Mouse (Mus musculus): Measurements from ENCODE around the gene Ppp1r9b.

Ppp1r9b gene

GRCm38 (mm10) chr11:94978178-94978915 is 12.5 kb upstream of the Ppp1r9b start:
- no peak for DNase-seq

DNA sequence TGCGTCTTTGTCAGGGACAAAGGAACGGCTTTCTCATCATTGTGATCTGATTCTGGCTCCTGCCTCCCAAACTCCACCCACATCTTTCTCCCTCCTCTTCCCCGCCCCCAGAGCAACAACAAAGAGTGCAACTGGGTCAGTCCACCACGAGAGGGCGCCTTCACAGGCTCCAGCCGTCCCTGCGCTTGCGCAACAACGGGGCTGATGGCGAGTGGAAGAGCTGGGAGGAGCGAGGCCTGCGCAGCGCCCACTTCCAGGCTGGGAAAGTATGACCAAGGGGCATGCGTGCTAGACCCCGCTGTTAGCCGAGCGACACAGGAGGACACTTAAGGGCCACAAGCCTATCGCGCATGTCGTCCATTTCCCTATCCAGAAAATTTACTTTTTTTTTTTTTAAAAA is 11.9 kb upstream of the Ppp1r9b start:
- DNase-seq, result peak; percentile 96 to 98

- DNase-seq, result no peak
Measured at GRCm38 (mm10) chr11:94979462-94980179, 11.2 kb upstream of the Ppp1r9b start.

GRCm38 (mm10) chr11:94985140-94985539 is 5.7 kb upstream of the Ppp1r9b start:
- peak in 1 of 2 experiments; percentile 49 for DNase-seq

- DNase-seq, result no peak
Measured at GRCm38 (mm10) chr11:94985822-94986221, 5.0 kb upstream of the Ppp1r9b start.

DNA sequence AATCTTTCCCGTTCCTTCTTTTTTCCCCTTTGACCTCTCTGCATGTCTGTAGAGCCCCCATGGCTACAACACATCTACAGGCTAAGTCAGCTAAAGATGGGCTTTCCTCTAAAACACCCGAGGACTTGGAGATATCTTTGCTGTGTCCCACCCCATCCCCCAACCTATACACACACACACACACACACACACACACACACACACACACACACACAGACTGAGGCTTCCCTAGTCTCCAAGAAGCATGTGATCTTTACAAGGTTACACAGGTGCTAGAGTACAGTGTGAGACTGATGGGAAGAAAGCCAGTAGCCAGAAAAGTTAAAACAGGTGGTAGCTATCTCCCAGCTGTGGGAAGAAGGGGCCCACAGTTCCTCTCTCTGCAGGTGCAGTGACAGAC is 4.4 kb upstream of the Ppp1r9b start:
- DNase-seq, result no peak

DNA sequence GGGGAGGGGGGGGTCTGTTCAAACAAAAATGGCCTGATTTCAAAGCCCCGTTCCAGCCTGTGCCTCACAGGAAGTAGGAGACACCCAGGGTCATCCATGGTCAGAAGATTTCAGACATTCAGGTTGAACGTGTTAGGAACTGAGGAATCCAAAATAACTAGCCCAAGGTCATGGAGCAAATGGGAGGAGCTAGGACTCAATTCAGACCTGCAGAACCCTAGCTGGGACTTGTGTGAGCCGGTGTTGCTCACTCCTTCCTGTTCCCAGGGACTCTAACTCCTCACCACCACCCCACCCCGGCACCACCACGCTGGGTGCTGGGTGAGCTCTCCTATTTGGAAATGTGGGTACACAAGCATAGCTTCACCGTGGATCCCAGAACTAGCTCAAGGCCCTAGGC is 3.5 kb upstream of the Ppp1r9b start:
- DNase-seq, result peak in 1 of 2 experiments; percentile 41

GRCm38 (mm10) chr11:94987851-94988250 is 3.0 kb upstream of the Ppp1r9b start:
- peak in 1 of 2 experiments; percentile 41 for DNase-seq

- no peak for DNase-seq
Measured at GRCm38 (mm10) chr11:94988780-94989561, 1.9 kb upstream of the Ppp1r9b start.

- DNase-seq, result peak; percentile 89 to 93
Measured at GRCm38 (mm10) chr11:94989562-94990017, 1.2 kb upstream of the Ppp1r9b start.

DNA sequence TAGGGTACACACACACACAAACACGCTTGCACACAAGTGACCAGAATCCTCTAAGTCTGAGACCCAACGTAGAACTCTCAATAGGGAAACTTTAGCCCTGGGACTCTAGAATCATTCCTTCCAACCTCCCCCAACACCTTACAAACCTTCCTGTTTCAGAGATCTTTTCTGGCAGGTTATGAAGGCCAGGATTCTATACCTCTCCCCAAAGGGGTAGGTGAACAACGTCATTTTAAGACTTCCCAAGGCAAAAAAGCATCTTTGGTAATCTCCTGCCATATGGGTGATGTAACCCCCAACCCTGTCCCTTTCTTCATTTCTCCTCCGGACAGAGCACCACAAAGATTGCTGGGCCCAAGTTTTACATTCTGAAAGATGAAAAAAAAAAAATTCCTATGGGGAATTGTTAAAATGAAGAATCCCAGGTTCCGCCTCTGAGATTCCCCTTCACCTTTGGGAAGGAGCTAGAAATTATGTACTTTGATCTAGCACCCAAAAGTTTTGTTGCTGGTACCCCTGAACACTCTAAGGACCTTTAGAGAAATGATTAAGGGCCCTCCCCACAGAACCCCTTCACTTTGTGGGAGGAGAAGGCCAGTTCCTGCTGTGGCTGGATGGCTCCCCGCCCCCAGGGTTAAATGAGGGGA is 610 bp upstream of the Ppp1r9b start:
- no peak for DNase-seq

- peak; percentile 42 to 75 for DNase-seq
Measured at GRCm38 (mm10) chr11:94991641-94992479, 1.0 kb downstream of the Ppp1r9b start.

DNA sequence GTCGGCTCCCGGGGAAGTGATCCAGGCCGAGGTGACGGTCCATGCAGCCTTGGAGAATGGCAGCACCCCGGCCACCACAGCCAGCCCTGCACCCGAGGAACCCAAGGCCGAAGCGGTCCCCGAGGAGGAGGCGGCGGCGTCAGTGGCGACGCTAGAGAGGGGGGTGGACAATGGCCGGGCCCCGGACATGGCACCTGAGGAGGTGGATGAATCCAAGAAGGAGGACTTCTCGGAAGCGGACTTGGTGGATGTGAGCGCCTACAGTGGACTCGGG is 1.6 kb downstream of the Ppp1r9b start:
- peak in 1 of 2 experiments; percentile 36 for DNase-seq

DNA sequence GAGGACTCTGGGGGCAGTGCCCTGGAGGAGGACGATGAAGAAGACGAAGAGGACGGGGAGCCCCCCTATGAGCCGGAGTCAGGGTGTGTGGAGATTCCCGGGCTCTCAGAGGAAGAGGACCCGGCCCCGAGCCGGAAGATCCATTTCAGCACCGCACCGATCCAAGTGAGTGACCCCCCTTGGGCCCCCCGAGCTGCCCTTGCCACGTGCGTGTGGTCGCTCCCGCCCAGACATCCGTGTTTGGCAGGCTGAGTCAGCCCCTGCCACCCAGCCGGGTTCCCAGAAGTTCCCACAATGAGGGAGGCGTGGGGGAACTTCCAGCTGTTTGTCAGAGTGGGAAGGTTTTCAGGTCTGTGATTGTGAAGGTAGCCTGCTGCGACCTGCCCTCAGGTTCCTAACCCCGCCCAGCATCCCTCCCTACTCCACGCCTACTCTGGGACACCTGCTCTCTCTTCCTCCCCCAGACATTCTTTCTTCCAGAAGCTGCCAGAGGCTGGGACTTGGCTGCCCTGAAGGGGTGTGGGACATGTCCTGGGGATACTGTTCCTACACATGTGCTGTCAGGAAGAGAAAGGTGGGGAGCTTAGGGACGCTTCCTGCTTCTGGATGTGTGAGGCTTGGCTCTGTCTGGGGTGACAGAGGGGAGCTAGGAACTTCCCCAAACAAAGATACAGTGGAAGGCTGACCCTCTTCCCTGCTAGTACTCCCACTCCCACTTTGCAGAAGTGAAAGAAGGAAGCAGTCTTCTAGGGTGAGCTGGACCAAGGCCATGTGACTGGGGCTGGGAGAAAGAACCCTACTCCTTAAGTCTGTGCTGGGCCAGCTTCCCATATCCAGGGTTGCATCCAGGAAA is 2.1 kb downstream of the Ppp1r9b start:
- peak; percentile 74 to 75 for DNase-seq

GRCm38 (mm10) chr11:94994208-94994814 is 3.5 kb downstream of the Ppp1r9b start:
- DNase-seq, result no peak

DNA sequence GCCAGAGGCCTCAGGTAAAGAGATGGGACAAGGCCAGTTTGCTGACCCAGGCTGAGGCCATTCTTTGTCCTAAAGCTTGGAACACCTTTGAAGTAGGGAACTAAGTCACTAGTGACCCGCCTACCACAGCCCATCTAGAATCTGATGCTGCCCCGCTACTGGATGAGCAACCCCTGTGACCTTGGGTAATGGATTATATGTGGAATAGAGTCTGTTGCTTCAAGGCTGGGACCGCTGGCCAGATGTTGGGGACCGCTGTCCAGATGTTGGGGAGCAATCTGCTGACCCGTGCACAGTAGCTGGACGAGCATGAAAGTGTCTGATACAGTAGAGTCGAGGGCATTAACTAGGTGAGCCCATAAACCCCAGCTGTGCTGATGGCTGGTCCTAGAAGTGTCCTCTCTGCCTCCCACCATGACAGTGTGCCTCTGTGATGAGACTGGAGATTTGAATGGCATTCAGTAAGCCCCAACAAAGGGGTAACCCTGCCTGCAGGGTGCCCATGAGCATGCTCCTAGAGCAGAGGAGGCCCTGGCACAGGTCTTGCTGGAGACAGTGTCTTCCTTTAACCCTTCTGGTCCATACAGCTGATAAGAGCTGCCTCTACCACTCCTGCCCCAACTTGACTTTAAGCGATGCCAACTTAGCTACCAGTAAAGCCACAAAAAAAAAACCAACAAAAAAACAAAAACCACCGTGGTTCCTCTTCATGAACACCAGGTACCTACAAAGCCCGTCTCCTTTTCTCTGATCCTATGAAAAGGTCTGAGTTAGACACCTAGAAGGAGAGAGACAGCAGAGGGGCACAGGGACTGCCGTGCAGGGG is 4.3 kb downstream of the Ppp1r9b start:
- no peak for DNase-seq

DNA sequence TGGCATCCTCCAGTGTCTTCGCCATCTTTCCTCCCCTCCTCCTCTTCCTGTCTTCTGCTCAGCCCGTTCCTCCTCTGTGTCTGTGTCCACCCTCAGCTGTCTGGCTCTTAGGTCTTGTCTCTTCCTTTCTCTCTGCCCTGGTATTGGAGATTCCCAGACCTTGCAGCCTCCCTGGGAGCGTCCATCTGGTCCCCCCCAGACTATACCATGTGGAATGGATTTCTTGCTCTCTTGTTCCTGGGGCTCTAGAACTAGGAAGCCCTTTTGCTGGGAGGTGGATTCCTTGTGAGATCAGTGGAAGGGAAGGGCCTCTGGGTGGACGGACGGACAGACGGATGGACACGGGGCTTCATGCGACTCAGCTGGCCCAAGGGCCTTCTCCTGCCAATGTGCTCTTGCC is 5.3 kb downstream of the Ppp1r9b start:
- no peak for DNase-seq

DNA sequence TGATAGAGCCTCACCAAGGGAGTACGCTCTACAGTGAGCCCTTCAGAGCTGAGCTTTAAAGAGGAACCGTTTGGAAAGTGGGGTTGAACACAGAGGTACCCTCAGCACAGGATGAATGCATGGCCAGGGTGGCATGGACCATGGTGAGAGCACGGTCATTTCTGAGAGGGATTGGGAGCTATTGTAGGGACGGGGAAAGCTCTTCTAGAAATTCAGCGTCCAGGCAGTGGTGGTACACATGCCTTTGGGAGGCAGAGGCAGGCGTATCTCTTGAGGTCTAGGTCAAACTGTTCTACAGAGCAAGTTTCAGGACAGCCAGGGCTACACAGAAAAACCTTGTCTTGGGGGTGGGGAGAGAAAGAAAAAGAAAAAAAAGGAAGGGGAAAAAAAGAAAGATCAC is 6.1 kb downstream of the Ppp1r9b start:
- DNase-seq, result no peak

DNA sequence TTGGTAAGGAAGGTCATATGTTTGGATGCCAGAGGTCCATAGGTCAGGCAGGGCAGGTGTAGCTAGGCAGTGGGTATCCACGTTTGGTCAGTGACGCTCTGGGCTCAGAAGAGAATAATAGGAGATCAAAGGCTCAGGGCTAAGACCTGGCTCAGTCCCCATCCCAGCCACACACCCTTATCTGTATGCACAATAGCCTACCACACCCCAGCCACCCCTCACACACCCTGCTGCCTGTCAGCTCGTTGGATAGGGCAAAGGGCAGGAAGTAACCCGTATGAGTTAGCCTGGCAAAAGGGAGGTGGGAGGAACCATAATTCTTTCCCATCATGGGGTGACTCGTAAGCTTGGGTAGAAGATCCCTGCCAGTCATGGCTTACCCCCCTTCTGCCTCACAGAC is 6.8 kb downstream of the Ppp1r9b start:
- no peak for DNase-seq

DNA sequence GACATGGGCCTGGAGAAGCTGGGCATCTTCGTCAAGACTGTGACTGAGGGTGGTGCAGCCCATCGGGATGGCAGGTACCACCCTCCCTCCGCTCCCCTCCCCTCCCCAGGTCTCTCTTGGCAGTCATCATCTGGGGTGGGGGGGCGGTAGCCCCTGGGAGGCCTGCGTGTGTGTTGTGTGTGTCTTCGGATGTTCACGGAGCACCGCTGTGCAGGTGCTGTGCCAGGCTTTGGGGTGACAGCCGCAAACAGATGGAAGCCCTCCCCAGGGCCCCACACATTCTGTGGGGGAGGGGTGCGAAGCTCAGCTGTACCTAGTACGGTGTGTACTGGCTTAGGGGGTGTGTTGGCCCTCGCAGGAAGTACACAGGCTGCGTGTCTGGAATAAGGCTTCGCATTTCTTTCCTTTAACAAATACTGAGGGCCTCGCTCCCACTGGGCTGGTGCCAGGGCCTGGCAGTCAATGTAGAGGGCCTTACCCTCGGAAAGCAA is 7.3 kb downstream of the Ppp1r9b start:
- no peak for DNase-seq
